Mouse (Mus musculus) spleen, adult 2 months (tissue): ENCODE data around the gene Olfr1282. TPM values are rescaled to one million over a fixed set of nuclear protein-coding genes. Genes with fewer than 3 reads are reported as not detected.
"Not testable (repeated sequence)": the region's sequence is repeated elsewhere in the genome, so short reads cannot be mapped to it uniquely, and the experiment has no call there.

Experiments
- DNase-seq, 2 experiments: peaks; one replicate each; pipeline versions ENCODE4 v3.0.0 to v3.0.0-alpha.2; 2012 to 2021; ENCODE audit warnings: low spot score in 2 of 2, low read depth in 1 of 2
- H3K27ac ChIP-seq: fragments of 200-500 bp; 2 replicates; pipeline ENCODE4 v1.5.1; 2012; ENCODE audit warnings: low read length, inconsistent platforms; ENCODE audit not compliant: insufficient read depth
- H3K27me3 ChIP-seq: fragments of 200-500 bp; 2 replicates; pipeline ENCODE4 v1.6.1; 2012; ENCODE audit warnings: mild to moderate bottlenecking, moderate library complexity, low read length, inconsistent platforms; ENCODE audit not compliant: control insufficient read depth, insufficient read depth
- H3K36me3 ChIP-seq: fragments of 200-500 bp; 2 replicates; pipeline ENCODE4 v1.6.1; 2012; ENCODE audit warnings: mild to moderate bottlenecking, low read length, inconsistent platforms; ENCODE audit not compliant: control insufficient read depth, insufficient read depth
- H3K4me1 ChIP-seq: fragments of 200-500 bp; 2 replicates; pipeline ENCODE4 v1.6.1; 2011; ENCODE audit warnings: inconsistent platforms; ENCODE audit not compliant: control insufficient read depth, insufficient read depth, insufficient read length
- H3K4me3 ChIP-seq: fragments of 200-500 bp; 2 replicates; pipeline ENCODE4 v1.5.1; 2011; ENCODE audit warnings: mild to moderate bottlenecking, inconsistent platforms; ENCODE audit not compliant: insufficient read depth, insufficient read length; ENCODE audit errors: extremely low read depth
- CTCF ChIP-seq: fragments of 200-500 bp; IDR thresholded peaks from 2 replicates; pipeline ENCODE4 v1.5.1; 2011; ENCODE audit warnings: mild to moderate bottlenecking, inconsistent platforms; ENCODE audit not compliant: insufficient read depth, insufficient read length, insufficient replicate concordance; ENCODE audit errors: extremely low read depth
- POLR2A ChIP-seq: fragments of 200-500 bp; IDR thresholded peaks from 2 replicates; pipeline ENCODE4 v1.6.1; 2011; ENCODE audit warnings: low read depth, low read length, inconsistent platforms
- WGBS: fragments of 180-500 bp; shearing (Covaris S2); methylation state at CpG from one replicate; pipeline ENCODE4 v1.1.7; 2018; 5-methylcytosine and 5-hydroxymethylcytosine counted together
- polyA plus RNA-seq: library from polyadenylated mRNA; depleted of rRNA; stranded (reverse); fragments of >200 nt; gene quantifications from 2 replicates; pipeline ENCODE4 v1.2.3, GENCODE M21; 2012; rRNA removed

Olfr1282 gene
- not detected in 2 replicates for polyA plus RNA-seq

GRCm38 (mm10) chr2:111335976-111336375 lies at the start of gene Olfr1282:
Olfr1282 (minus strand) TSS chr2:111336076.
- Histone ChIP-seq H3K36me3 (no peaks in the 10 kb centered on the region), H3K4me3 (no peak within 1 kb of the TSS), H3K27ac (no peak within 1 kb of the TSS), H3K4me1 (no peaks in the 10 kb centered on the region), H3K27me3 (no peaks in the 10 kb centered on the region)
- no peak for TF ChIP-seq CTCF
- TF ChIP-seq POLR2A = no peak
- 72% methylated on average over 2 of the region's 2 CpGs for WGBS
- DNase-seq = no peak

- H3K27me3 ChIP-seq = no peaks in the 10 kb centered on the region
- H3K27ac ChIP-seq = no peak within 1 kb of the TSS
- WGBS = 85% methylated on average over 1 of the region's 1 CpGs
- H3K4me1 ChIP-seq = no peaks in the 10 kb centered on the region
- H3K36me3 ChIP-seq = no peaks in the 10 kb centered on the region
- TF ChIP-seq POLR2A = no peak
- TF ChIP-seq CTCF = no peak
- no peak within 1 kb of the TSS for H3K4me3 ChIP-seq
- no peak for DNase-seq
Measured at GRCm38 (mm10) chr2:111375222-111375621, 39.3 kb upstream of the Olfr1282 start, which contains the start of gene Olfr1284. Olfr1284 (plus strand) TSS chr2:111375522.

GRCm38 (mm10) chr2:111366490-111366889 lies 30.6 kb upstream of the Olfr1282 start, which contains the start of gene Olfr1283:
Olfr1283 (plus strand) TSS chr2:111366790.
- Histone ChIP-seq H3K27me3 (no peaks in the 10 kb centered on the region), H3K36me3 (no peaks in the 10 kb centered on the region), H3K4me3 (no peak within 1 kb of the TSS), H3K4me1 (no peaks in the 10 kb centered on the region), H3K27ac (no peak within 1 kb of the TSS)
- WGBS = 62% methylated on average over 2 of the region's 2 CpGs
- no peak for DNase-seq
- TF ChIP-seq POLR2A (no peak), CTCF (no peak)

- WGBS = 87% methylated on average over 5 of the region's 5 CpGs
- H3K27ac ChIP-seq, H3K36me3 ChIP-seq, DNase-seq, H3K27me3 ChIP-seq, H3K4me3 ChIP-seq, H3K4me1 ChIP-seq: not testable (repeated sequence)
Measured at GRCm38 (mm10) chr2:111333721-111334120, 2.2 kb downstream of the Olfr1282 start.

- Histone ChIP-seq H3K4me1 (no peaks in the 10 kb centered on the region), H3K27me3 (no peaks in the 10 kb centered on the region), H3K36me3 (no peaks in the 10 kb centered on the region), H3K4me3 (no peak within 1 kb of the TSS), H3K27ac (no peak within 1 kb of the TSS)
- no peak for DNase-seq
- 69% methylated on average over 2 of the region's 2 CpGs for WGBS
- no peak for TF ChIP-seq POLR2A
- no peak for TF ChIP-seq CTCF
Measured at GRCm38 (mm10) chr2:111326220-111326619, 9.7 kb downstream of the Olfr1282 start, which contains the start of gene Olfr1281. Olfr1281 (plus strand) TSS chr2:111326520.

GRCm38 (mm10) chr2:111313717-111314116 lies 22.2 kb downstream of the Olfr1282 start, which contains the start of gene Olfr1280:
Olfr1280 (plus strand) TSS chr2:111314017.
- H3K4me3 ChIP-seq = no peak within 1 kb of the TSS
- H3K27me3 ChIP-seq = no peaks in the 10 kb centered on the region
- H3K36me3 ChIP-seq = no peaks in the 10 kb centered on the region
- no peaks in the 10 kb centered on the region for H3K4me1 ChIP-seq
- DNase-seq = no peak
- no peak for TF ChIP-seq POLR2A
- TF ChIP-seq CTCF = no peak
- H3K27ac ChIP-seq = no peak within 1 kb of the TSS

GRCm38 (mm10) chr2:111300374-111300773 lies 35.5 kb downstream of the Olfr1282 start, which contains the start of gene Olfr1279:
Olfr1279 (plus strand) TSS chr2:111300635.
- Histone ChIP-seq H3K27ac (no peak within 1 kb of the TSS), H3K36me3 (no peaks in the 10 kb centered on the region), H3K4me3 (no peak within 1 kb of the TSS), H3K4me1 (no peaks in the 10 kb centered on the region), H3K27me3 (no peaks in the 10 kb centered on the region)
- no peak for DNase-seq
- TF ChIP-seq POLR2A = no peak
- TF ChIP-seq CTCF = no peak

- Histone ChIP-seq H3K4me1 (no peaks in the 10 kb centered on the region), H3K4me3 (no peak overlapping the region), H3K27ac (no peak overlapping the region), H3K27me3 (no peaks in the 10 kb centered on the region), H3K36me3 (no peaks in the 10 kb centered on the region)
- DNase-seq = no peak
- TF ChIP-seq POLR2A (no peak), CTCF (no peak)
Measured at GRCm38 (mm10) chr2:111298541-111298940, 37.3 kb downstream of the Olfr1282 start.
